Mouse (Mus musculus): Measurements from ENCODE around the gene Synj2. TPM values are rescaled to one million over a fixed set of nuclear protein-coding genes. Genes with fewer than 3 reads are reported as not detected.

Synj2 gene
- polyA plus RNA-seq, 1 experiment from 2014 or later: 2.5 TPM

- no peaks in the 10 kb centered on the region for H3K36me3 ChIP-seq (ENCODE audit: control insufficient read depth, insufficient read depth)
- no peak overlapping the region for H3K9ac ChIP-seq (replicated peaks; ENCODE audit: low read depth, low read length)
- ATAC-seq: no peak
- H3K4me1 ChIP-seq (replicated peaks; ENCODE audit: control insufficient read depth, insufficient read depth, low read length): peaks cover 5% of the 10 kb centered on the region; the same call in 1 of the 2 replicates
- H3K27ac ChIP-seq (ENCODE audit: low read length): no peak overlapping the region
- 78% methylated on average over 5 of the region's 5 CpGs for WGBS
- no peak overlapping the region for H3K4me3 ChIP-seq (replicated peaks; ENCODE audit: low read length)
- no peaks in the 10 kb centered on the region for H3K27me3 ChIP-seq (replicated peaks; ENCODE audit: control insufficient read depth, insufficient read depth, low read length)
- H3K9me3 ChIP-seq (ENCODE audit: control insufficient read depth, low read length): no peaks in the 10 kb centered on the region
- no peak overlapping the region for H3K4me2 ChIP-seq (ENCODE audit: low read length)
Measured at GRCm38 (mm10) chr17:5999039-5999543, 58.0 kb downstream of the Synj2 start.

GRCm38 (mm10) chr17:6000864-6001319, 59.8 kb downstream of the Synj2 start:
- Histone ChIP-seq H3K4me3 (replicated peaks; ENCODE audit: low read length) (no peak overlapping the region), H3K9me3 (ENCODE audit: control insufficient read depth, low read length) (no peaks in the 10 kb centered on the region), H3K27ac (ENCODE audit: low read length) (no peak overlapping the region), H3K4me2 (ENCODE audit: low read length) (no peak overlapping the region), H3K9ac (replicated peaks; ENCODE audit: low read depth, low read length) (no peak overlapping the region), H3K4me1 (replicated peaks; ENCODE audit: control insufficient read depth, insufficient read depth, low read length) (peaks cover 10% of the 10 kb centered on the region), H3K36me3 (ENCODE audit: control insufficient read depth, insufficient read depth) (no peaks in the 10 kb centered on the region), H3K27me3 (replicated peaks; ENCODE audit: control insufficient read depth, insufficient read depth, low read length) (no peaks in the 10 kb centered on the region)
- WGBS: 85% methylated on average over 8 of the region's 8 CpGs
- no peak for ATAC-seq

- no peak for ATAC-seq
- H3K4me3 ChIP-seq (replicated peaks; ENCODE audit: low read length): no peak overlapping the region
Measured at GRCm38 (mm10) chr17:6001389-6001788, 60.3 kb downstream of the Synj2 start.

GRCm38 (mm10) chr17:6001836-6002235, 60.8 kb downstream of the Synj2 start:
- no peaks in the 10 kb centered on the region for H3K27me3 ChIP-seq (replicated peaks; ENCODE audit: control insufficient read depth, insufficient read depth, low read length)
- no peak for ATAC-seq
- no peak overlapping the region for H3K4me2 ChIP-seq (ENCODE audit: low read length)
- H3K4me1 ChIP-seq (replicated peaks; ENCODE audit: control insufficient read depth, insufficient read depth, low read length): peaks cover 18% of the 10 kb centered on the region
- H3K27ac ChIP-seq (ENCODE audit: low read length): no peak overlapping the region
- no peak overlapping the region for H3K9ac ChIP-seq (replicated peaks; ENCODE audit: low read depth, low read length)
- no peaks in the 10 kb centered on the region for H3K36me3 ChIP-seq (ENCODE audit: control insufficient read depth, insufficient read depth)
- no peak overlapping the region for H3K4me3 ChIP-seq (replicated peaks; ENCODE audit: low read length)
- H3K9me3 ChIP-seq (ENCODE audit: control insufficient read depth, low read length): no peaks in the 10 kb centered on the region
- WGBS: 76% methylated on average over 7 of the region's 7 CpGs

More at GRCm38 (mm10) chr17:6001389-6001788, 60.3 kb downstream of the Synj2 start:
- 88% methylated on average over 6 of the region's 6 CpGs for WGBS
- H3K9me3 ChIP-seq (ENCODE audit: control insufficient read depth, low read length): no peaks in the 10 kb centered on the region
- H3K27ac ChIP-seq (ENCODE audit: low read length): no peak overlapping the region
- peaks cover 15% of the 10 kb centered on the region for H3K4me1 ChIP-seq (replicated peaks; ENCODE audit: control insufficient read depth, insufficient read depth, low read length)
- no peak overlapping the region for H3K9ac ChIP-seq (replicated peaks; ENCODE audit: low read depth, low read length)
- H3K27me3 ChIP-seq (replicated peaks; ENCODE audit: control insufficient read depth, insufficient read depth, low read length): no peaks in the 10 kb centered on the region
- H3K36me3 ChIP-seq (ENCODE audit: control insufficient read depth, insufficient read depth): no peaks in the 10 kb centered on the region
- H3K4me2 ChIP-seq (ENCODE audit: low read length): no peak overlapping the region

GRCm38 (mm10) chr17:6002563-6002962, 61.5 kb downstream of the Synj2 start:
- 90% methylated on average over 6 of the region's 6 CpGs for WGBS
- no peak for ATAC-seq

GRCm38 (mm10) chr17:6003661-6004060, 62.6 kb downstream of the Synj2 start:
- Histone ChIP-seq H3K27ac (ENCODE audit: low read length) (no peak overlapping the region), H3K4me3 (replicated peaks; ENCODE audit: low read length) (no peak overlapping the region), H3K9me3 (ENCODE audit: control insufficient read depth, low read length) (no peaks in the 10 kb centered on the region), H3K4me1 (replicated peaks; ENCODE audit: control insufficient read depth, insufficient read depth, low read length) (peaks cover 13% of the 10 kb centered on the region), H3K36me3 (ENCODE audit: control insufficient read depth, insufficient read depth) (no peaks in the 10 kb centered on the region), H3K9ac (replicated peaks; ENCODE audit: low read depth, low read length) (no peak overlapping the region), H3K27me3 (replicated peaks; ENCODE audit: control insufficient read depth, insufficient read depth, low read length) (no peaks in the 10 kb centered on the region), H3K4me2 (ENCODE audit: low read length) (no peak overlapping the region)
- 86% methylated on average over 6 of the region's 6 CpGs for WGBS
- no peak for ATAC-seq

More at GRCm38 (mm10) chr17:6002563-6002962, 61.5 kb downstream of the Synj2 start:
- Histone ChIP-seq H3K4me2 (ENCODE audit: low read length) (no peak overlapping the region), H3K36me3 (ENCODE audit: control insufficient read depth, insufficient read depth) (no peaks in the 10 kb centered on the region), H3K9ac (replicated peaks; ENCODE audit: low read depth, low read length) (no peak overlapping the region), H3K9me3 (ENCODE audit: control insufficient read depth, low read length) (no peaks in the 10 kb centered on the region), H3K4me1 (replicated peaks; ENCODE audit: control insufficient read depth, insufficient read depth, low read length) (peaks cover 16% of the 10 kb centered on the region), H3K4me3 (replicated peaks; ENCODE audit: low read length) (no peak overlapping the region), H3K27ac (ENCODE audit: low read length) (no peak overlapping the region), H3K27me3 (replicated peaks; ENCODE audit: control insufficient read depth, insufficient read depth, low read length) (no peaks in the 10 kb centered on the region)

- H3K4me3 ChIP-seq (replicated peaks; ENCODE audit: low read length): no peak overlapping the region
- WGBS: 21% methylated on average over 10 of the region's 14 CpGs
- no peak overlapping the region for H3K4me2 ChIP-seq (ENCODE audit: low read length)
- H3K9ac ChIP-seq (replicated peaks; ENCODE audit: low read depth, low read length): no peak overlapping the region
- peaks cover 13% of the 10 kb centered on the region for H3K4me1 ChIP-seq (replicated peaks; ENCODE audit: control insufficient read depth, insufficient read depth, low read length)
- peak; percentile 55 for ATAC-seq
- H3K27me3 ChIP-seq (replicated peaks; ENCODE audit: control insufficient read depth, insufficient read depth, low read length): no peaks in the 10 kb centered on the region
- H3K27ac ChIP-seq (ENCODE audit: low read length): no peak overlapping the region
- no peaks in the 10 kb centered on the region for H3K36me3 ChIP-seq (ENCODE audit: control insufficient read depth, insufficient read depth)
- H3K9me3 ChIP-seq (ENCODE audit: control insufficient read depth, low read length): no peaks in the 10 kb centered on the region
Measured at GRCm38 (mm10) chr17:6005246-6005637, 64.2 kb downstream of the Synj2 start.

- Histone ChIP-seq H3K4me3 (replicated peaks; ENCODE audit: low read length) (no peak overlapping the region), H3K9ac (replicated peaks; ENCODE audit: low read depth, low read length) (no peak overlapping the region), H3K4me1 (replicated peaks; ENCODE audit: control insufficient read depth, insufficient read depth, low read length) (peaks cover 13% of the 10 kb centered on the region), H3K36me3 (ENCODE audit: control insufficient read depth, insufficient read depth) (no peaks in the 10 kb centered on the region), H3K9me3 (ENCODE audit: control insufficient read depth, low read length) (no peaks in the 10 kb centered on the region), H3K27ac (ENCODE audit: low read length) (peak overlapping the region; percentile 54), H3K4me2 (ENCODE audit: low read length) (peak overlapping the region; percentile 5; the same call in 1 of the 2 replicates), H3K27me3 (replicated peaks; ENCODE audit: control insufficient read depth, insufficient read depth, low read length) (no peaks in the 10 kb centered on the region)
- ATAC-seq: peak; percentile 76
- 21% methylated on average over 14 of the region's 14 CpGs for WGBS
Measured at GRCm38 (mm10) chr17:6005638-6006471, 64.8 kb downstream of the Synj2 start.

GRCm38 (mm10) chr17:6007101-6007780, 66.2 kb downstream of the Synj2 start:
- WGBS: 85% methylated on average over 5 of the region's 5 CpGs
- ATAC-seq: no peak

More at GRCm38 (mm10) chr17:6007101-6007780, 66.2 kb downstream of the Synj2 start:
- Histone ChIP-seq H3K9me3 (ENCODE audit: control insufficient read depth, low read length) (no peaks in the 10 kb centered on the region), H3K9ac (replicated peaks; ENCODE audit: low read depth, low read length) (no peak overlapping the region), H3K4me2 (ENCODE audit: low read length) (no peak overlapping the region), H3K27ac (ENCODE audit: low read length) (no peak overlapping the region), H3K27me3 (replicated peaks; ENCODE audit: control insufficient read depth, insufficient read depth, low read length) (no peaks in the 10 kb centered on the region), H3K4me1 (replicated peaks; ENCODE audit: control insufficient read depth, insufficient read depth, low read length) (peaks cover 13% of the 10 kb centered on the region), H3K36me3 (ENCODE audit: control insufficient read depth, insufficient read depth) (no peaks in the 10 kb centered on the region), H3K4me3 (replicated peaks; ENCODE audit: low read length) (no peak overlapping the region)
